Mouse (Mus musculus): Measurements from ENCODE around the gene Mia. TPM values are rescaled to one million over a fixed set of nuclear protein-coding genes. Genes with fewer than 3 reads are reported as not detected.
A peak's percentile ranks its signal among the peaks of the same experiment; 100 is the strongest.

Gene Mia
- total and polyA plus RNA-seq, 3 experiments: 0.44 to 2.0 (median 1.1) TPM

DNA sequence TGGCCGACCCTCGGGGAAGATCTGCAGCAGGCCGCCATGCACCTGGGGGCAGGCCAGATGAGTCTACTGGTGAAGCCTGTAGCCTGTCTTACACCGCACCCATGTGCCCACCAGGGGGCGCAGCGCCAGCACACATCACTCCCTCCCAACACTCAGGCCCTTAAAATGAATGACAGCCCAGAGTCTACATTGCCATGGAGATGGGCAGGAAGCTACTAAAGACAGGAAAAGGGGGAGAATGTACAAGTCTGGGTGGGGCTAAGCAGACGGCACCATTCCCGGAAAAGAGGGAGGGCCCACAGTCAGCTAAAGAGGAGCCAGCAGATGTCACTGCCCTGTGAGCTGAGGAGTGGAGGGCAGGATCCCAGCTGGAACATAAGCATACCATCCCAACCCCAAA is 21.1 kb downstream of the Mia start:
- Histone ChIP-seq H3K79me2 (replicated peaks; ENCODE audit: control insufficient read depth, extremely low read depth, insufficient read depth, poor library complexity, severe bottlenecking) (peaks cover 38% of the 10 kb centered on the region), H3K9me3 (replicated peaks; ENCODE audit: low read length) (no peaks in the 10 kb centered on the region), H3K4me1 (ENCODE audit: control insufficient read depth in 1 of 2, insufficient read depth in 2 of 2) (peaks cover 27 to 64% of the 10 kb centered on the region in 2 experiments), H3K9ac (ENCODE audit: insufficient read depth, low read depth) (no peak overlapping the region), H3K27ac (ENCODE audit: insufficient read depth, low read depth) (no peak overlapping the region), H3K36me3 (replicated peaks in 1 of 2; ENCODE audit: control insufficient read depth in 1 of 2, insufficient read depth in 1 of 2, low read length in 1 of 2) (peaks cover 40 to 90% of the 10 kb centered on the region in 2 experiments), H3K4me3 (replicated peaks in 1 of 3; ENCODE audit: low read depth in 2 of 3, low read length in 2 of 3, poor library complexity in 1 of 3) (no peak overlapping the region), H3K27me3 (replicated peaks) (no peaks in the 10 kb centered on the region), H3K4me2 (ENCODE audit: insufficient read depth, low read depth, poor library complexity, severe bottlenecking) (no peak overlapping the region)
- TF ChIP-seq NELFE (IDR thresholded peaks at IDR 0.05; ENCODE audit: low read depth, low read length) (peak; percentile 38; the same call in 1 of the 2 replicates), MAFK (IDR thresholded peaks at IDR 0.05; ENCODE audit: insufficient replicate concordance, low read length) (no peak), NRF1 (IDR thresholded peaks at IDR 0.05; ENCODE audit: low read depth, low read length) (no peak), ZKSCAN1 (IDR thresholded peaks at IDR 0.05; ENCODE audit: borderline replicate concordance, low read depth, low read length) (no peak), RCOR1 (conservative IDR thresholded peaks at IDR 0.05; ENCODE audit: low read depth, low read length) (no peak), POLR2AphosphoS2 (IDR thresholded peaks at IDR 0.05; ENCODE audit: low read depth, low read length) (no peak), MEF2A (IDR thresholded peaks at IDR 0.05; ENCODE audit: borderline replicate concordance, low read depth, low read length) (peak; percentile 52; the same call in 1 of the 2 replicates), JUN (IDR thresholded peaks at IDR 0.05; ENCODE audit: insufficient read depth, low read depth, low read length) (no peak), ZC3H11A (IDR thresholded peaks at IDR 0.05; ENCODE audit: low read depth, low read length) (peak; percentile 57), JUND (conservative IDR thresholded peaks at IDR 0.05; ENCODE audit: low read depth, low read length) (no peak), USF1 (IDR thresholded peaks at IDR 0.05; ENCODE audit: low read depth, low read length) (no peak), ZNF384 (IDR thresholded peaks at IDR 0.05; ENCODE audit: low read depth, low read length) (no peak), CTCF (conservative IDR thresholded peaks at IDR 0.05 in 1 of 2, IDR thresholded peaks at IDR 0.05 in 1 of 2; ENCODE audit: low read depth in 2 of 2, low read length in 2 of 2) (peak; percentile 81 to 94), CHD1 (IDR thresholded peaks at IDR 0.05; ENCODE audit: low read depth, low read length) (no peak), USF2 (conservative IDR thresholded peaks at IDR 0.05; ENCODE audit: low read depth, low read length) (no peak), ETS1 (conservative IDR thresholded peaks at IDR 0.05; ENCODE audit: low read depth, low read length) (no peak), E2F4 (IDR thresholded peaks at IDR 0.05; ENCODE audit: insufficient replicate concordance, low read depth, low read length) (no peak), UBTF (IDR thresholded peaks at IDR 0.05; ENCODE audit: low read depth, low read length) (no peak), MYC (IDR thresholded peaks at IDR 0.05; ENCODE audit: low read depth, low read length) (peak; percentile 65; the same call in 1 of the 2 replicates), SIN3A (IDR thresholded peaks at IDR 0.05; ENCODE audit: low read length) (peak; percentile 91), RAD21 (IDR thresholded peaks at IDR 0.05; ENCODE audit: low read depth, low read length) (peak; percentile 82), POLR2A (IDR thresholded peaks at IDR 0.05; ENCODE audit: low read depth, low read length) (no peak), BHLHE40 (IDR thresholded peaks at IDR 0.05; ENCODE audit: low read depth, low read length) (0 out of 2 replicates have a peak, but pooled peaks have one; percentile 14), MXI1 (IDR thresholded peaks at IDR 0.05; ENCODE audit: low read depth, low read length) (peak; percentile 72), ZMIZ1 (IDR thresholded peaks at IDR 0.05; ENCODE audit: low read depth, low read length) (no peak), TCF12 (IDR thresholded peaks at IDR 0.05; ENCODE audit: low read depth, low read length) (no peak), PAX5 (IDR thresholded peaks at IDR 0.05; ENCODE audit: low read length) (no peak), SMC3 (IDR thresholded peaks at IDR 0.05; ENCODE audit: low read depth, low read length) (peak; percentile 96), HCFC1 (IDR thresholded peaks at IDR 0.05; ENCODE audit: low read depth, low read length) (no peak), MAZ (IDR thresholded peaks at IDR 0.05; ENCODE audit: low read depth, low read length) (0 out of 2 replicates have a peak, but pooled peaks have one; percentile 60), TBP (conservative IDR thresholded peaks at IDR 0.05; ENCODE audit: low read depth, low read length) (no peak), ELF1 (IDR thresholded peaks at IDR 0.05; ENCODE audit: low read depth, low read length) (peak; percentile 52), CHD2 (IDR thresholded peaks at IDR 0.05; ENCODE audit: low read length) (no peak), GABPA (IDR thresholded peaks at IDR 0.05; ENCODE audit: insufficient replicate concordance, low read depth, low read length) (no peak), IRF4 (IDR thresholded peaks at IDR 0.05; ENCODE audit: low read depth, low read length) (peak; percentile 41; the same call in 1 of the 2 replicates), MAX (IDR thresholded peaks at IDR 0.05; ENCODE audit: low read length) (peak; percentile 49; the same call in 1 of the 2 replicates), KAT2A (IDR thresholded peaks at IDR 0.05; ENCODE audit: insufficient replicate concordance, low read length) (no peak), EP300 (IDR thresholded peaks at IDR 0.05; ENCODE audit: low read length) (no peak)
- dilution Hi-C loops (cut with MboI; ENCODE audit: extremely low pct_ligation_motif_present, extremely low pct_unique_long_range_greater_than_20kb, low sequenced_read_pairs) (no loop called here), in situ Hi-C loops (cut with MboI; ENCODE audit: low pct_ligation_motif_present, low pct_unique_long_range_greater_than_20kb, low sequenced_read_pairs) (loop anchor here (5.0 kb wide), 2 partner anchors 67 to 127 kb away; partner anchors contain the start of gene Itpkc)
- DNase-seq (ENCODE audit: extremely low read depth): peak; percentile 86
